Mouse (Mus musculus): ENCODE measurements around the gene Eif2s3y. TPM values are rescaled to one million over a fixed set of nuclear protein-coding genes. Genes with fewer than 3 reads are reported as not detected.
A peak's percentile ranks its signal among the peaks of the same experiment; 100 is the strongest.

Eif2s3y gene
- 33.6 and 35.7 TPM in 2 replicates for polyA plus RNA-seq (2015; fragmentation: Nextera tagmentation; extraction: Ambion mirVana)

DNA sequence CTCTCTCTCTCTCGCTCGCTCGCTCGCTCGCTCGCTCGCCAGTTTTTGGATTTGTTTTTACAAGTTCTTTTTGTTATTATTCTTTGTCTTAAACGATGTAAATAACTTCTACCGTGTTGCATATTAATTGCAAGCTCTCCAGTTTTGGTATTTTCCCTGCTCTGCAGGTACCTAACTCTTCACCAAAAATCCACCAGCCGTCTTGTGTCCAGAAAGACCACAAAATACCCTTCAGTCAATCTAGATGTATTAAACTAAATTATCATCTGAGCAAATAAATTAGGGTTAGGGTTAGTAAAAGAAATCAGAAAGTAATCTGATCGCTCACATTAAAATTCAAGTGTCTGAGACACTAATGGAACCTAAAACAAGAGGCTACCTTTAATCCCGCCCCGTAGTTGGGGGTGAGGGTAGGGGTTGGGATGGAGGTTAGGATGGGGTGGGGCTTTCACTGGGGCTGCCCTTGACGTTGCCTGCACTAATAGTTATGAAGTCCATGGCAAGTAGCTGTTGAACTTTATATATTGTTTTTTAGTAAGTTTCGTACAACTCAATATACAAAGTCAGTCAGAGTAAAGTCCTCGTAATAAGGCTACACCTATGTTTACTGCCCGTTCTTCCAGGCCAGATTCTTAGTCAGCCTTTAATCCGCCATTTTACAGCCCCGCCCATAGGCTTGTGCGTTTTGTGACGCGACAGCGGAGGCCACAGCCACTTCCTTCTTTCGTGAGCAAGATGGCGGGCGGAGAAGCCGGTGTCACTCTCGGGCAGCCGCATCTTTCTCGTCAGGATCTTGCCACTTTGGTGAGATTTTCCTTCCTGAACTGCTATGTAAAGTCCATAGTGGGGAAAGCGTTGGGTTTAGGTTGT lies at the start of gene Eif2s3y:
Eif2s3y (plus strand) TSS at position 662 of the 870 bp plus-strand sequence.
- Histone ChIP-seq H3K27ac (replicated peaks) (no peak within 1 kb of the TSS), H3K4me3 (peak within 1 kb of the TSS; percentile 38), H3K4me1 (replicated peaks) (no peaks in the 10 kb centered on the region), H3K36me3 (no peaks in the 10 kb centered on the region), H3K9me3 (no peaks in the 10 kb centered on the region), H3K9ac (0 out of 2 replicates have a peak within 1 kb of the TSS, but pooled peaks have one; percentile 34), H3K4me2 (peak within 1 kb of the TSS; percentile 40), H3K27me3 (no peaks in the 10 kb centered on the region)
- 35% methylated on average over 30 of the region's 31 CpGs for WGBS
- peak; percentile 95 for ATAC-seq (ENCODE audit: low read depth)

Small RNA genes within 50 kb of the gene (microRNA-seq; reads per million reads assigned to microRNA genes)
- not detected for gene Gm47281

Other genes with a start within 250 kb of the Eif2s3y start
- not detected in 2 replicates for gene Zfy1, start 213.1 kb upstream of the Eif2s3y start, polyA plus RNA-seq (2015; fragmentation: Nextera tagmentation; extraction: Ambion mirVana)
- gene Uba1y, start 191.9 kb upstream of the Eif2s3y start, polyA plus RNA-seq (2015; fragmentation: Nextera tagmentation; extraction: Ambion mirVana): 0.06 TPM in 1 of 2 replicates, not detected in the other
- 8.6 and 8.9 TPM in 2 replicates for gene Kdm5d, start 112.8 kb upstream of the Eif2s3y start, polyA plus RNA-seq (2015; fragmentation: Nextera tagmentation; extraction: Ambion mirVana)
- gene Uty, start 235.2 kb downstream of the Eif2s3y start, polyA plus RNA-seq (2015; fragmentation: Nextera tagmentation; extraction: Ambion mirVana): 8.6 and 9.2 TPM in 2 replicates

Measured in neural tube, embryonic 13.5 days (tissue).